Mouse (Mus musculus): ENCODE data around the gene Trpc7.

Gene Trpc7

DNA sequence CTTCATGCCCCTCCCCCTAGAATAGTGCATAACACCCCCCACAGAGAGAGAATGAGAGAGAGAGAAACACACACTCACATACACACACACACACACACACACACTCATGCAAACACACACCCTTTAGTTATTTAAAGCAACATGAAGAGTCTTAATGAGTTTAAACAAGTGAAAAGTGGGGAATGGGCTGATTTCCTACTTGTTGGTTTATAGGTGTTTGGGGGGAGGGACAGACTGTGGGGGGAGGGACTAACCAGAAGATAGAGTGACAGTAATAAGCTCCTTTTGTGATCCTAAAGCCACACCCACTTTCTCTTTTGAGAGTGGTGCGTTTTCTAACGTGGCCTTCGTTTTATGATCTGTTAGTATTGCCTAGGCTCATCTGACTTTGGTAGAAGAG, at the start of gene Trpc7:
Gene Trpc7, minus strand, starts transcription at position 101 of the 400 bp plus-strand sequence.
- DNase-seq (ENCODE audit: low spot score in 2 of 2): no peak

GRCm38 (mm10) chr13:56939261-56939660, 43.5 kb upstream of the Trpc7 start:
- no peak for DNase-seq (ENCODE audit: low spot score in 2 of 2)

DNA sequence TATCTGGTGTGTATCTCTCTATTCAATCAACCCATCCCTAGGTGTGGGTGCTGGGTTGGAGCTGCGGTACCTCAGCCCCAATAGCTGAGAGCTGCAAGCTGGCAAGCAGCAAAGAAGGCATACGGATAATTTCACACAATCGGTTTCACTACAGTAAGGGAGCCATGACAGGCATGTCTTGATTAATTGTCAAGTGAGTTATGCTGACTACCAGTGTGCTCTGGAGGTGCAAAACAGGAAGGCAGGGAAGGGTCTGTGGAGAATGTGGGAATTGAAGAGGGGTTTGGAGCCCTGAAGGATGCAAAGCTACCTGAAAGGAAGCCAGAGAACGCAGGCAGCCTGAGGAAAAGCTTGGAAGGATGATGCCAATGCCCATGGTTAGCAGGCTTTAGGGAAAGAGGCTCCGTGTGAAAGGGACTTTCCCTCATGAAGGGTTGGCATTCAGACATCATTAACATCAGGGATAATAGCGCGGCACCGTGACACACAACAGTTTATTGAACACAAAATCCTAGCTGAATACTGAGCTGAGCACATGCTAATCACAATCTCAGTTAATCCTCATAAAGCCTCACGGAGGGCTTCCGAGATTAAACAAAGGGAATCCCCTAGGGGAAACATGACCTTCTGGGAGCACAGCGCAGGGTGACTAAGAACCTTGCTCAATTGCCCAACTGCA, 38.2 kb upstream of the Trpc7 start:
- DNase-seq (ENCODE audit: low spot score in 2 of 2): no peak

DNA sequence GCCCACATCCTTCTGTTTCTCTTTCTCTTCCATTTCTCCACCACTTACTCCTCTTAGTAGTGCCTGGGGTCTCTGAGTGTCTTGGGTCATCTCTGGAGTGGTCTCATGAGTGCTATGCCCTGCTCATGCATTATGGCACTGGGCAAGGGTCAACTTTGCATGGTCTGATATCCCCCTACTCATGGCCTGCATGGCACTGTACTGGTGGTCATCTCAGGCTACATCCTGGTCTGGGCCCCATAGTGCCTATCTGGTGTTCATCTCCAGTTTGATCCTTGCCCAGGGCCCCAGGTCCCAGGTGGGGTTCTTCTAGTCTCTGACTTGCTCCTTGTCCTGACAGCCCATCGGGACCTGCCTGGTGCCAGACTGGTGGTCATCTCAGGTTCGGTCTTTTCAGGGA, 34.6 kb upstream of the Trpc7 start:
- no peak for DNase-seq (ENCODE audit: low spot score in 2 of 2)

GRCm38 (mm10) chr13:56922976-56923375, 27.2 kb upstream of the Trpc7 start:
- no peak for DNase-seq (ENCODE audit: low spot score in 2 of 2)

DNA sequence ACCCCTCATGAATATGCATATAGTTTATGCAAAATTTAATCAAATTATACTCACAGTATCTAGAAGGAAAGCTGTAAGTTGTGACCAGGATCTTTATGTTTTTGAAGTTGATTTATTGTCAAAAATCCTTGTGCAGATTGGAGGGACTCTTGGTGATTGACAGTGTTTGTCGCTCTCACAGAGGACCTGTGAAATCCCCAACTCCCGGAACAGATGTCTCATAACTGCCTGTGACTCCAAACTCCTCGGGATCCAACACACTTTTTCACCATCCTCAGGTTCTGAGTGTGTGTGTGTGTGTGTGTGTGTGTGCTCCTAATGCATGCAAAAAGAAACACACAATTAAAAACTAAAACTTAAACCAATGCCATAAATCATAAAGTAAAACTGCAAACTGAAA, 25.5 kb upstream of the Trpc7 start:
- DNase-seq (ENCODE audit: low spot score in 2 of 2): no peak

DNA sequence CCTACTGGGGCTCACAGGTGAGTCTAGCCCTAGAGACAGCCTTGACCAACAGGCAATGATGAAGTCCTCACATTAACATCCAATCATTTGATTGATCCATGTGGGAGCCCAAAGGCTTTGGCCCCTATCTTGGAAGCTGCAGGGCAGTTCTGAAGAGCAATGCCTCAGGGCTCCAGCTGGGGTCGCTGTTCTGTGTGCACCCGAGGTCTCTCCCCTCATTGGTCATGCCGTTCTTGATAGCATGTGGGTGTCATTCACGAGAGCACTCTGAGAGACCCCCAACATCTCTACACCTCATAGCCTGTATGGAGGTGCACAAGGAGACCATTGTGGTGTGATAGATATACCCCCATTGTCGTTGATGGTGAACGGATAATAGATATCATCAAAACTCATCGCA, 18.9 kb upstream of the Trpc7 start:
- no peak for DNase-seq (ENCODE audit: low spot score in 2 of 2)

- DNase-seq (ENCODE audit: low spot score in 2 of 2): no peak
These were observed 15.3 kb upstream of the Trpc7 start for GRCm38 (mm10) chr13:56911093-56911492.

- DNase-seq (ENCODE audit: low spot score in 2 of 2): peak in 1 of 2 experiments; percentile 19
These were observed 407 bp downstream of the Trpc7 start for GRCm38 (mm10) chr13:56895386-56895785.

- DNase-seq (ENCODE audit: low spot score in 2 of 2): no peak
These were observed 1.2 kb downstream of the Trpc7 start for GRCm38 (mm10) chr13:56894543-56894942.

DNA sequence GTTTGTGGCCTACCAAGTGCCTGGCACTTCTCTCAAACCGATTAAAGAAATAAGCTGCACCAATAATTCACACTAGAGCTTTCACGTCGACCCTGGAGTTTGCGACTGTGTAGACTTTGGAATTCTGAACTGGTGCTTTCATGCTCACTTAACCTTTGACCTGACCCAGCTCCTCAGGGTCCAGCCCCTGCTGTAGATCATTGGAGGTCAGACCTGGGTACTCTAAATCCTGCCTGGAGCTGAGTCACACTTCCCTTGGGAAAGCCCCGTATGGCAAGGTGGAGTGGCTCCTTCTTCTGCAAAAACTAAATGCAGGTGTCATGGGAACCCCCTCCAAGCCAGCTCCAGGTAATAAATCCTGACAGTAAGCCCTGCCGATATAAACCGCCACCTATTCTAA, 5.9 kb downstream of the Trpc7 start:
- no peak for DNase-seq (ENCODE audit: low spot score in 2 of 2)

GRCm38 (mm10) chr13:56882931-56883330, 12.9 kb downstream of the Trpc7 start:
- DNase-seq (ENCODE audit: low spot score in 2 of 2): no peak

DNA sequence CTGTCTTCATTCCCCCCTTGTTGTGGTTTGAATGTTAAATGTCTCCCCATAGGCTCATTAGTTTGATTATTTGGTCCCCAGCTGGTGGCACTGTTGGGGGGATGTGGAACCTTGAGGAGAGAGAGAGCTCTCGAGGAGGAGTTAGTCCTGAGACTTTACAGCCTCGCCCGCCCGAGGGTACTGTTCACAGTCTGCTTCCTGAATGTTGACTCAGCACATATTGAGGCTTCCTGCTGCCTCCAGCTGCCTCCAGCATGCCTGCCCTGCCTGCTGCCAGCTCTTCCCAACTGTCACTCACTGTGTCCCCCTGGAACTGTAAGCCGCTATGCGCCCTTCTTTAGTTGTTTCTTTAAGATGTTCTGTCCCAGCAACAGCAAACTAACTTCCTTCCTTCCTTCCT, 31.2 kb downstream of the Trpc7 start:
- DNase-seq (ENCODE audit: low spot score in 2 of 2): no peak

- DNase-seq (ENCODE audit: low spot score in 2 of 2): no peak
These were observed 33.8 kb downstream of the Trpc7 start for GRCm38 (mm10) chr13:56862011-56862410.

DNA sequence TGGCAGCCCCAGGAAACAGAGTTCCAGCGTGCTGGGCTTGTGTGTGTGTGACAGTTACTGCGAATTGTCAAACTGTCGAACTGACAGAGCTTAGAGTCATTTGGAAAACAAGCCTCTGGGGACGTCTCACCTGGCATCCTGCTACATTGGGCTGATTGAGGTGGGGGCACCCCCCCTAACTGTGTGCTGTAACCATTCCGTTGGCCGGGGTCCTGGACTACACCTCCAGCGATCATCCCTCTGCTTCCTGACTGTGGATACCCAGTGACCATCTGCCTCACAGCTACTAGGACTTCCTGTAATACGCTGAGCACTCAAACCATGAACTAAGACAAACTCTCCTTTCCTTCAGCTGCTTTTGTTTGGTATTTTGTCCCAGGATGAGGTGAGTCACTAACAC, 41.3 kb downstream of the Trpc7 start:
- DNase-seq (ENCODE audit: low spot score in 2 of 2): no peak

DNA sequence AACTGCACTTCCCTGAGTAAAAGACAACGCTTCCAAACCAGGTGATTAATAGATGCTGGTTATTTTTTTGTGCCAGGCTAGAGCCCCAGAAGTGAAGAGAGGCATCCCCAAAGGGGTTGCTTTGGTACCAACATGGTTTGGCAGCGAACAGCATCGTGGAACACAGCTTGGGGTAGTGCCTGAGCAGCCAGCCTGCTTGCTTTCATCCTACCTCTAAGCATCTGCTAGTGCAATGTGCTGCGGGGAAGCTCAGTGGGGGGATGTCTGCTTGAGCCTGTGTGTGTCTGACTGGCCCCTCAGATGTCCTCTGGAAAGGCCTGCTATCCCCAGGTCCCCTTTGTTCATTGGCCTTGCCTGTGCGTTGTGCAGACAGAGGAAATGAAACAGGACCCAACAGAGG, 42.4 kb downstream of the Trpc7 start:
- DNase-seq (ENCODE audit: low spot score in 2 of 2): no peak

GRCm38 (mm10) chr13:56845866-56846265, 49.9 kb downstream of the Trpc7 start:
- DNase-seq (ENCODE audit: low spot score in 2 of 2): no peak

GRCm38 (mm10) chr13:56815471-56815870, 80.3 kb downstream of the Trpc7 start:
- DNase-seq (ENCODE audit: low spot score in 2 of 2): no peak

GRCm38 (mm10) chr13:56806776-56807490, 88.9 kb downstream of the Trpc7 start:
- peak; percentile 69 to 90 for DNase-seq (ENCODE audit: low spot score in 2 of 2)

DNA sequence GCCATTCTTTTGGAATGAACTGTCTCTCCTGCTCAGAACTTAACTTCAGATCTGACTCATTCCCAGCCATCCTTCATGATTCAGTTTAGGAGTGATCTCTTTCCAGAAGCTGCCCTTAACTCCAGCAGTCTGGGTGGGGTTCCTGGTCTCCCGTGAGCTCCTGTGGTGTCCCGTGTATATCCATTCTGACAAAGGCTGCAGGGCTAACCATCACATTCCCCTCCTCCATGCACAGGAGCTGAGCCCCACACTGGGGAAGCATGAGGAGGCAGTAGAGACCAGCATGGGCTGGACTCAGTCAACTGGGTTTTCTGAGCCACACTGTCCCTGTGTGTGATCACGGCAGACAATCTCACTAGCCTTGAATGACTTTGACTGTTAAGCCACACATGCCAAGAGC, 90.7 kb downstream of the Trpc7 start:
- DNase-seq (ENCODE audit: low spot score in 2 of 2): no peak

GRCm38 (mm10) chr13:56797459-56797858, 98.3 kb downstream of the Trpc7 start:
- no peak for DNase-seq (ENCODE audit: low spot score in 2 of 2)

DNA sequence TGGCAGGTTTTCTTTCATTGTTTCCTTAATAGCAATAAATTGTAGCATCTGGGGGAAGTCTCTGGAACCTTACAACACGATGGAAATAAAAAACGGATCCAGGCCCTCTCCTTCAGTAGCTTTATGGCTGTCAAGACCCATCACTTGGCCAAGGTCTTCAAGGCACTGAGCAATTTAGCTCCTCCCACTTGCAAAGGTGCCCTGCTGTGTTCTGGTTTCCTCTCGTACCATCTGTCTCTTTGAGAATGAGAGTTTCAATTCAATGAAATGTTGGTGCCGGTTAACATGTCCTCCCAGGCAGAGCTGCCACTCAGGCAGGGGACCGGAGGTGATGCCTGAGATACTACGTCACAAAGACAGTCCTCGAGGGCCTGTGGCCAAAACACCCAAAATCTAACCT, 100.3 kb downstream of the Trpc7 start:
- DNase-seq (ENCODE audit: low spot score in 2 of 2): no peak

DNA sequence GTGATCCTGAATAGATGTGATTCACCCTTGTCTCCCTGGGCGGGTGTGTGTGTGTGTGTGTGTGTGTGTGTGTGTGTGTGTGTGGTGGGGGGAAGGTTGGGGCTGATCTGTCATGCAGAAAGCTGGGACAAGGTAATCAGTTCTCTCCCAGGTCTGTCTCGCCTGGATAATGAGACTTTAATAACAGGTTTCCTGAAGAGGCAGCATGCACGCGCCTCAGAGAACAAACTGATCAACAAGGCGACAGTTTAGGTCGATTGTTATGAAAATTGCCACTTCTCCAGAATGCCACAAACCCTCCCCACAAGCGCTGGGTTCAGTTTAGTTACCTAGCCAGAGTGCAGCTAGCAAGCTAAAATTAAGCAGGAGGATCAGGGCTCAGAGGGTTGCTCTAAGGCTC, 101.4 kb downstream of the Trpc7 start:
- DNase-seq (ENCODE audit: low spot score in 2 of 2): no peak

DNA sequence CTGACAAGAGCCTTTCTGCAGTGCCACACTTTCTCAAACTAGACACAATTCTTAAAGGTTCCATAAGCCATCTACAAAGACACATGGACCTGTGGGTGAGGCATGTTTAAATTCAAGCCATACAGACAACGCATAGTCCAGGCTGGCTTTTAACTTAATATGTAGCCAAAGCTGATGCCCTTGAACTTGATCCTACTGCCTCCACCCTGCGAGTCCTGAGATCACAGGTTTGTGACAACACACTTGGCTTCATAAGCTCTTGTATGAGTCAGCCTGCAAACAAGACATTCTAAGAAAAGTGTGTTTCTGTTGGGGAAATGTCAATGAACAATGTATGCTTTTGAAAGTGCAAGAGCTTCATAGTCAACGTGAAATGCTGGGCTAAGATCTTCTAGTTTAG, 102.9 kb downstream of the Trpc7 start:
- no peak for DNase-seq (ENCODE audit: low spot score in 2 of 2)
